Comparison of ENCODE assay signal across 8 mouse cellular contexts in the genomic region with DNA sequence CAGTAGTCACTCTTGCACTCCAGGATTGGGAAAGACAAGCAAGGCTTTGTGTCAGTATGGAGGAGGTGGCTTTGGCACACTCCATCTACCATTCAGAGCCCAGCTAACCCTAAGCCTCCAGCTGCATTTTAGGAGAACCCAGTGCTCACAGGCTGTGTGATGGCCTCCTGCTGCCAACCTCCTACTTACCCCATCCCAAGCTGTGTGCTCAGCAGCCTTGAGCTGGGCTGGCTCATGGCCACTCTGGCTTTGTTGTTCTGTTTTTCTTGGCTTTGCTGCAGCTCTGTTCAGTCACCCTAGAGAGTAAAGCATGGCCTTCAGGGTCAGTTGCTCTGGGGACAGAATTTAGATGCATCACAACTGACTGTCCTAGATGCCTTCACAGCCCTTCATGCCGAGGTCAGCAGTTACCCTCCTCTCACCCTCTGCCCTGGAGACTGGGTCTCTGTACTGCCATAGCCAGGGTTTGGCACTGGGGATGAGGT. TPM values are rescaled to one million over a fixed set of nuclear protein-coding genes. Genes with fewer than 3 reads are reported as not detected.
DNase-seq lines count a peak whose midpoint lies in the region; ATAC-seq lines count a peak whose summit lies in the region.
"Had no signal": no experiment of that assay in that cellular context is flagged by ENCODE, and none has a peak within 500 bp of the region (broad histone marks: within the 10 kb centered on the region; RNA-seq: fewer than 3 reads in every experiment).

No protein-coding gene starts in this region.

- intact Hi-C loops in heart, postnatal 36 days (cut with DNase I) = no loop called here

- no peak overlapping the region for H3K9ac ChIP-seq in midbrain, embryonic 13.5 days (replicated peaks)

- no peaks in the 10 kb centered on the region for H3K36me3 ChIP-seq in midbrain, embryonic 13.5 days
- H3K36me3 ChIP-seq in midbrain, embryonic 10.5 days = no peaks in the 10 kb centered on the region

- H3K4me2 ChIP-seq in midbrain, embryonic 13.5 days (replicated peaks) = no peak overlapping the region

- no peak overlapping the region for H3K4me3 ChIP-seq in midbrain, embryonic 13.5 days (replicated peaks)
- no peak overlapping the region for H3K4me3 ChIP-seq in midbrain, embryonic 10.5 days

- H3K4me1 ChIP-seq in midbrain, embryonic 13.5 days (replicated peaks) = no peaks in the 10 kb centered on the region
- no peaks in the 10 kb centered on the region for H3K4me1 ChIP-seq in midbrain, embryonic 10.5 days

- H3K27ac ChIP-seq in midbrain, embryonic 13.5 days = no peak overlapping the region
- H3K27ac ChIP-seq in midbrain, embryonic 10.5 days (replicated peaks) = no peak overlapping the region

- no peaks in the 10 kb centered on the region for H3K27me3 ChIP-seq in midbrain, embryonic 13.5 days
- H3K27me3 ChIP-seq in midbrain, embryonic 10.5 days (ENCODE audit: low read depth, poor library complexity, severe bottlenecking) = no peaks in the 10 kb centered on the region

- 0 out of 2 replicates have a peak, but pooled peaks have one; percentile 17 for ATAC-seq in midbrain, embryonic 13.5 days
- no peak for ATAC-seq in erythroblast, adult 5-6 weeks (replicated peaks; ENCODE audit: low FRiP score, poor library complexity, severe bottlenecking)

- no peak for DNase-seq in midbrain, embryonic 10.5 days (ENCODE audit: low spot score)
- peak; percentile 53 for DNase-seq in cerebellum, adult 9-10 months
- DNase-seq in heart, postnatal 36 days = peak; percentile 51 to 56
- peak; percentile 40 to 91 for DNase-seq in left cerebral cortex, adult 8-10 months (ENCODE audit: low spot score in 2 of 2)
- DNase-seq in right cerebral cortex, adult 18-20 months = peak; percentile 81

- H3K9me3 ChIP-seq in midbrain, embryonic 13.5 days = no peaks in the 10 kb centered on the region
- H3K9me3 ChIP-seq in midbrain, embryonic 10.5 days (replicated peaks) = no peaks in the 10 kb centered on the region

- 75% methylated on average over 1 of the region's 1 CpGs for WGBS in midbrain, embryonic 13.5 days
- 88% methylated on average over 1 of the region's 1 CpGs for WGBS in midbrain, embryonic 10.5 days

RNA-seq across cellular contexts. Expression of a gene that starts 12.7 kb away (rescaled TPM):
- polyA plus RNA-seq in midbrain, embryonic 13.5 days (2015; fragmentation: Nextera tagmentation; extraction: Ambion mirVana) = not detected in 2 replicates
- polyA plus RNA-seq in midbrain, embryonic 10.5 days (2016; fragmentation: Nextera tagmentation; extraction: Ambion mirVana) = not detected in 2 replicates
- not detected for total RNA-seq in heart, postnatal 36 days (2021)
- total RNA-seq in left cerebral cortex, adult 8-10 months (2022) = 1 to 10 TPM; 2.4 to 3.7 (median 3.4) TPM
- not detected in 2 replicates for total RNA-seq in erythroblast, adult 5-6 weeks (2015; ENCODE audit: low replicate concordance)
- not detected in 2 replicates for total RNA-seq in erythroblast, adult 5-6 weeks (2017; ENCODE audit: low replicate concordance)
- total RNA-seq: neutrophil, adult 5-6 weeks had no signal

RNA-seq across cellular contexts. Expression of a gene that starts 24.4 kb away (rescaled TPM):
- polyA plus RNA-seq in midbrain, embryonic 13.5 days (2015; fragmentation: Nextera tagmentation; extraction: Ambion mirVana) = not detected in 2 replicates
- polyA plus RNA-seq in midbrain, embryonic 10.5 days (2016; fragmentation: Nextera tagmentation; extraction: Ambion mirVana) = not detected in 2 replicates
- total RNA-seq in heart, postnatal 36 days (2021) = not detected
- 1 to 10 TPM; 3.5 to 6.1 (median 4.8) TPM for total RNA-seq in left cerebral cortex, adult 8-10 months (2022)
- not detected in 2 replicates for total RNA-seq in erythroblast, adult 5-6 weeks (2015; ENCODE audit: low replicate concordance)
- total RNA-seq in erythroblast, adult 5-6 weeks (2017; ENCODE audit: low replicate concordance) = not detected in 2 replicates
- total RNA-seq: neutrophil, adult 5-6 weeks had no signal

RNA-seq across cellular contexts. Expression of a gene that starts 35.5 kb away (rescaled TPM):
- 0.22 TPM in 1 of 2 replicates, not detected in the other for polyA plus RNA-seq in midbrain, embryonic 13.5 days (2015; fragmentation: Nextera tagmentation; extraction: Ambion mirVana)
- 0.14 TPM in 1 of 2 replicates, not detected in the other for polyA plus RNA-seq in midbrain, embryonic 10.5 days (2016; fragmentation: Nextera tagmentation; extraction: Ambion mirVana)
- total RNA-seq in heart, postnatal 36 days (2021) = not detected
- total RNA-seq in left cerebral cortex, adult 8-10 months (2022) = 1 to 10 TPM; 4.1 to 6.0 (median 4.7) TPM
- total RNA-seq in erythroblast, adult 5-6 weeks (2015; ENCODE audit: low replicate concordance) = not detected in 2 replicates
- not detected in 2 replicates for total RNA-seq in erythroblast, adult 5-6 weeks (2017; ENCODE audit: low replicate concordance)
- total RNA-seq: neutrophil, adult 5-6 weeks had no signal

RNA-seq across cellular contexts. Expression of a gene that starts 35.5 kb away (rescaled TPM):
- not detected in 2 replicates for polyA plus RNA-seq in midbrain, embryonic 13.5 days (2015; fragmentation: Nextera tagmentation; extraction: Ambion mirVana)
- not detected in 2 replicates for polyA plus RNA-seq in midbrain, embryonic 10.5 days (2016; fragmentation: Nextera tagmentation; extraction: Ambion mirVana)
- total RNA-seq in heart, postnatal 36 days (2021) = not detected
- 1 to 10 TPM in 3 of 4 experiments, under 1 TPM in 1; 0.80 to 4.6 (median 2.4) TPM for total RNA-seq in left cerebral cortex, adult 8-10 months (2022)
- total RNA-seq in erythroblast, adult 5-6 weeks (2015; ENCODE audit: low replicate concordance) = not detected in 2 replicates
- 1.3 TPM in 1 of 2 replicates, not detected in the other for total RNA-seq in erythroblast, adult 5-6 weeks (2017; ENCODE audit: low replicate concordance)
- total RNA-seq: neutrophil, adult 5-6 weeks had no signal

RNA-seq across cellular contexts. Expression of a gene that starts 48.4 kb away (rescaled TPM):
- polyA plus RNA-seq in midbrain, embryonic 13.5 days (2015; fragmentation: Nextera tagmentation; extraction: Ambion mirVana) = 7.0 TPM in 2 replicates
- 5.6 and 6.0 TPM in 2 replicates for polyA plus RNA-seq in midbrain, embryonic 10.5 days (2016; fragmentation: Nextera tagmentation; extraction: Ambion mirVana)
- under 1 TPM; 0.61 to 0.95 TPM for total RNA-seq in heart, postnatal 36 days (2021)
- 1 to 10 TPM; 6.9 to 8.3 (median 7.7) TPM for total RNA-seq in left cerebral cortex, adult 8-10 months (2022)
- not detected in 2 replicates for total RNA-seq in erythroblast, adult 5-6 weeks (2015; ENCODE audit: low replicate concordance)
- total RNA-seq in erythroblast, adult 5-6 weeks (2017; ENCODE audit: low replicate concordance) = 0.56 TPM in 1 of 2 replicates, not detected in the other

Comparison
In these comparisons a context has a peak if more than half of its experiments do, and no peak if none do; other contexts are left out.
1. RNA of a gene that starts 24.4 kb away (total RNA-seq): 3.5 to 6.1 TPM in left cerebral cortex, adult 8-10 months; not detected in heart, postnatal 36 days and not detected in erythroblast, adult 5-6 weeks; every median in the first group is over 4 times any median in the second.
2. RNA of a gene that starts 35.5 kb away (total RNA-seq): 4.1 to 6.0 TPM in left cerebral cortex, adult 8-10 months; not detected in heart, postnatal 36 days and not detected in erythroblast, adult 5-6 weeks; every median in the first group is over 4 times any median in the second.